Mouse (Mus musculus) layer of hippocampus, postnatal 36 days (tissue): ENCODE results near the gene Siva1. TPM values are rescaled to one million over a fixed set of nuclear protein-coding genes. Genes with fewer than 3 reads are reported as not detected.

Source experiments
- DNase-seq, 2 experiments: peaks; one replicate each; pipeline ENCODE4 v3.0.0; 2022
- total RNA-seq, 2 experiments: library from RNA; stranded (reverse); gene quantifications; 2 replicates each; pipeline ENCODE4 v1.2.3; 2021

Siva1 gene
- total RNA-seq, 2 experiments from 2014 or later: 20.2 to 24.0 TPM

- peak in 1 of 2 experiments; percentile 52 for DNase-seq
Observed at GRCm38 (mm10) chr12:112623742-112624141, 20.7 kb upstream of the Siva1 start.

GRCm38 (mm10) chr12:112625700-112626099 lies 18.8 kb upstream of the Siva1 start:
- DNase-seq: no peak

- DNase-seq: no peak
Observed at GRCm38 (mm10) chr12:112626455-112626854, 18.0 kb upstream of the Siva1 start.

GRCm38 (mm10) chr12:112627097-112627881 lies 17.2 kb upstream of the Siva1 start:
- DNase-seq: no peak

- DNase-seq: no peak
Observed at GRCm38 (mm10) chr12:112628197-112628596, 16.3 kb upstream of the Siva1 start.

- no peak for DNase-seq
Observed at GRCm38 (mm10) chr12:112628928-112629721, 15.4 kb upstream of the Siva1 start.

GRCm38 (mm10) chr12:112630029-112630428 lies 14.4 kb upstream of the Siva1 start:
- DNase-seq: no peak

GRCm38 (mm10) chr12:112630796-112631195 lies 13.7 kb upstream of the Siva1 start:
- no peak for DNase-seq

GRCm38 (mm10) chr12:112631472-112631871 lies 13.0 kb upstream of the Siva1 start:
- no peak for DNase-seq

GRCm38 (mm10) chr12:112632084-112632777 lies 12.2 kb upstream of the Siva1 start:
- DNase-seq: no peak

GRCm38 (mm10) chr12:112632907-112633306 lies 11.6 kb upstream of the Siva1 start:
- DNase-seq: no peak

- DNase-seq: no peak
Observed at GRCm38 (mm10) chr12:112633686-112634085, 10.8 kb upstream of the Siva1 start.

- no peak for DNase-seq
Observed at GRCm38 (mm10) chr12:112639526-112639925, 5.0 kb upstream of the Siva1 start.

GRCm38 (mm10) chr12:112643126-112643525 lies 1.4 kb upstream of the Siva1 start:
- no peak for DNase-seq

GRCm38 (mm10) chr12:112644855-112645506 lies 502 bp downstream of the Siva1 start:
- DNase-seq: peak in 1 of 2 experiments; percentile 58

- no peak for DNase-seq
Observed at GRCm38 (mm10) chr12:112646139-112646538, 1.7 kb downstream of the Siva1 start.

GRCm38 (mm10) chr12:112648081-112648480 lies 3.6 kb downstream of the Siva1 start:
- no peak for DNase-seq

- DNase-seq: no peak
Observed at GRCm38 (mm10) chr12:112651778-112652439, 7.4 kb downstream of the Siva1 start.

GRCm38 (mm10) chr12:112653157-112653824 lies 8.8 kb downstream of the Siva1 start:
- DNase-seq: peak; percentile 76 to 82

- DNase-seq: no peak
Observed at GRCm38 (mm10) chr12:112654076-112654475, 9.6 kb downstream of the Siva1 start.

- no peak for DNase-seq
Observed at GRCm38 (mm10) chr12:112658619-112659018, 14.1 kb downstream of the Siva1 start.
